In the genomic region with DNA sequence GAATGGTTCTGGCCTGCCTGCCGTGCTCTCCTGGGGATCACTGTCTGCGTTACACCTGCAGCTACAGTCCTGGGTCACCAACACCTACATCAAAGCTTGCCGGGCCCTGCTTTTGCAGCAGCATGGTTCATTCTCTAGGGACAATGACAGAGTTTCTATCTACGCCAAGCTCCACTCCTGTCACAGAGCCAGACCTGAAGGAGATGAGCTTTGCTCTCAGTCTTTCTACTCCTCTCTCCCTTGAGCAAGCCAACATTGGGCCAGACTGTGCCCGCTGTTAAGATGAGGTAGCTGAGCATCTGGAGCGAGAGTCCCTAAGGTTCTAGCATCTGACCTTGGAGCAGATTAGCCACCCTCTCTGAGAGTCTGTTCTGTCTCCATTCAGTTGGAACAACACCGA, we compare ENCODE assay signal across 21 mouse cellular contexts.
"Had no signal": no experiment of that assay in that cellular context is flagged by ENCODE, and none has a peak within 500 bp of the region (broad histone marks: within the 10 kb centered on the region; RNA-seq: fewer than 3 reads in every experiment).

No protein-coding gene starts in this region.

- H3K4me3 ChIP-seq: midbrain, embryonic 10.5 days; midbrain, embryonic 12.5 days; myocyte; neural tube, embryonic 12.5 days; neural tube, embryonic 15.5 days; stomach, embryonic 15.5 days had no signal

- H3K27me3 ChIP-seq: midbrain, embryonic 12.5 days; neural tube, embryonic 12.5 days; neural tube, embryonic 15.5 days; stomach, embryonic 15.5 days had no signal

- H3K4me1 ChIP-seq: midbrain, embryonic 10.5 days; midbrain, embryonic 12.5 days; stomach, embryonic 15.5 days had no signal

- ATAC-seq: midbrain, embryonic 16.5 days had no signal

- H3K9ac ChIP-seq: lung, embryonic 14.5 days; midbrain, embryonic 12.5 days; neural tube, embryonic 12.5 days; neural tube, embryonic 15.5 days; stomach, embryonic 15.5 days had no signal

- H3K4me2 ChIP-seq: lung, embryonic 14.5 days; midbrain, embryonic 12.5 days; neural tube, embryonic 12.5 days; neural tube, embryonic 15.5 days; stomach, embryonic 15.5 days had no signal

- H3K27ac ChIP-seq: midbrain, embryonic 10.5 days; midbrain, embryonic 12.5 days; neural tube, embryonic 12.5 days; neural tube, embryonic 15.5 days; stomach, embryonic 15.5 days; stomach, postnatal 0 days had no signal

- DNase-seq: lung, adult 18-20 months; lung, embryonic 14.5 days; lung, postnatal 10 days; lung, postnatal 4 days; midbrain, embryonic 14.5 days; retina, postnatal 1 day; right cerebral cortex, adult 18-20 months; right cerebral cortex, postnatal 25 days; right cerebral cortex, postnatal 4 days; spleen, adult 18-20 months; thymus, adult 2 months; thymus, postnatal 25 days; thymus, postnatal 4 days had no signal

- H3K9me3 ChIP-seq: stomach, embryonic 15.5 days had no signal

- H3K36me3 ChIP-seq: midbrain, embryonic 10.5 days; midbrain, embryonic 12.5 days; neural tube, embryonic 12.5 days; neural tube, embryonic 15.5 days; stomach, embryonic 15.5 days had no signal
